Mouse (Mus musculus) heart, postnatal 14 days (tissue): ENCODE results near the gene Efcc1. TPM values are rescaled to one million over a fixed set of nuclear protein-coding genes. Genes with fewer than 3 reads are reported as not detected.

Experiments used
- DNase-seq, 2 experiments: peaks; one replicate each; pipeline ENCODE4 v3.0.0; 2021 to 2022
- intact Hi-C: fragments of 180-260 bp; cut with DNase I; formaldehyde crosslinking; loops from one replicate; pipeline ENCODE4 v1.15.1; 2025
- long read RNA-seq, 2 experiments: library from polyadenylated mRNA; stranded (forward); transcript quantifications; one replicate each; pipeline ENCODE4 v2.0.0; 2021
- total RNA-seq, 2 experiments: library from RNA; stranded (reverse); gene quantifications; 2 replicates each; pipeline ENCODE4 v1.2.3; 2021

Gene Efcc1
- total RNA-seq, result 1 to 10 TPM; 3.1 to 3.2 TPM
- long read RNA-seq, experiment 1, partial matches to known transcripts, result 0 of 3 reads
- long read RNA-seq, experiment 1, other reads (novel, unspliced or antisense), result 1 of 3 reads
- long read RNA-seq, experiment 2, partial matches to known transcripts, result 2 of 4 reads
- long read RNA-seq, experiment 2, other reads (novel, unspliced or antisense), result 0 of 4 reads

DNA sequence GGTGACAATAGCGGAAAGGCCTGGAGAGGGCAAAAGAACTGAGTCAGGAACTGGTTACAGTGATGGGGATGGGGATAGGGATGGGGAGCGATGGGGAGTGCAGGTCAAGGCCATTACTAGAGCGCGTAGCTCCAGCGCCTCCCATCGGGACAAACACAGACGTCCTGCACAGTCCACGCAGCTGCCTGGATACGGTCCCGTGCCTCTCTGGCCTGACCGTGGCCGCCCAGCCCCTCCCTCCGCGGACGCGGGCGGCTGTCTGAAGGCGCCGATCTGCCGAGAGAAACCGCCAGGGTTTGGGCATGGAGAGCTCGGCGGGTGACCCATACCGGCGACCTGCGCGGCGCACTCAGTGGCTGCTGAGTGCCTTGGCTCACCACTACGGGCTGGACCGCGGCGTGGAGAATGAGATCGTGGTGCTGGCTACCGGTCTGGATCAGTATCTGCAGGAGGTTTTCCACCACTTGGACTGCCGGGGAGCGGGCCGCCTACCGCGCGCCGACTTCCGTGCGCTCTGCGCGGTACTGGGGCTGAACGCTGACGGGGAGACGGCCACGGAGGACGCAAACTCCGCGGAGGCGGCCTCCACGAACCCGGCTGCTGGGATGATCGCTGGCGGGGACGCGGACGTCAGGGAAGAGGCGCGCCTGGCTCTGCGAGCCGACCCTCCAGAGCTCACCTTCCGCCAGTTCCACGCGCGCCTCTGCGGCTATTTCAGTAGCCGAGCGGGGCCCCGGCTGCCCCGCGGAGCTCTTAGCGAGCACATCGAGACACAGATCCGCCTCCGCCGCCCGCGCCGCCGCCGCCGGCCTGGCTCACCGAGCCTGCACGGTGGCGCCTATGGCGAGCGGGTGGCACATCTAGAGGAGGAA, at the start of gene Efcc1:
Gene Efcc1 (plus strand): TSS at position 279 of the 872 bp plus-strand sequence.
- intact Hi-C loops, result no loop called here
- peak; percentile 68 to 76 for DNase-seq

DNA sequence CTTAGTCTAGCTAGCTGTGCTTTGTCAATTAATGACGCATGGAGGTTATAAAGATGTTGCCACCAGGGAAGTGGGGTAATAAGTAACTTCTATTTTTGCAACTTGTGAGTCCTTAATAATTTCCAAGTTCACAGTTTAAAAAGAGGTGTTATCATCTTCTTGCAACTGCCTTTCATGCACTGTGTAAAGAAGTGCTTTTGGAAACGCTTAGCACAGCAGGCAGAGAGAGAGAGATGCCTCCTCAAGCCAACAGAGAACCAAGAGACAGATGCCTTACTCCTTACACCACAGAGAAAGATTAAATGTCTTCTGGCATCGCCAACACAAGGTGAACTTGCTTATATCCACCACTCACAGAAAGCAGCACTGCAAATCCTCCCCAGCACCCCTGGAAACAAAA, 34.7 kb upstream of the Efcc1 start:
- intact Hi-C loops, result no loop called here
- DNase-seq, result no peak

DNA sequence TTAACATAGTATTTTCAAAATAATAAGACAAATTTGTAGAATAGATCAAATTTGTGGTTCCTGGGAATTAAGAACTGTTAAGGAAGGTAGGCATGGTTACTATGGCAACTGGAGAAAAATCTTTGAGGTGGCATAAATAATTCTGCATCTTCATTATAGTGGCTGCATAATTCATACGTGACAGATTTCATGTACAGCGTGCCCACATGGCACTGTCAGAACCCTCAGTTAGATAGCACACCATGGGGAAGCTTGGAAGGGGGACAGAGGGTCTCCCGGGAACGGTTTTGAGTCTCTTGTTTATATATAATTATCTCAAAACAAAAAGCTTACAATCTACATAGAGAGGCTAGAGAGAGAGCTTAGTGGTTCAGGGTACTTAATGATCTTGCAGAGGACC, 34.1 kb upstream of the Efcc1 start:
- intact Hi-C loops, result no loop called here
- DNase-seq, result no peak

DNA sequence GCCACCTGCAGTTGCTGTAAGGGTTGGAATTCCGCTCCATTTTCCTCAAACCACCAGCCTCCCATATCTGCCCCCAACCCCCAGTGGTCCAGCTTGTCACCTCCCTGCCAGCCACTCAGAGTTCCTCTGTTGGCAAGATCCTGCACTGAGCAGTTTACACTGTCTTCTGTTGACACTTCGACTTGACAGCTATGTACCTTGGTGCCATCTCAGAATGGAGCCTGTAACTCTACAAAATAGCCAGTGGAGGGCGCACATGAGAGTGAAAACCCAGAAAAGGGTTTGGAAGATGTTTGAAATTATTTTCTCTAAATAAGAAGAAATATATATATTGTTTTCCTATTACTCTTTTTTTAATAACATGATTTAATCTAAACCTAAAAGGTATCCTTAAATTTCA, 24.4 kb upstream of the Efcc1 start:
- DNase-seq, result peak in 1 of 2 experiments; percentile 39
- intact Hi-C loops, result loop anchor here (5.0 kb wide), 1 partner anchor 66 kb away; no protein-coding TSS in a partner anchor

DNA sequence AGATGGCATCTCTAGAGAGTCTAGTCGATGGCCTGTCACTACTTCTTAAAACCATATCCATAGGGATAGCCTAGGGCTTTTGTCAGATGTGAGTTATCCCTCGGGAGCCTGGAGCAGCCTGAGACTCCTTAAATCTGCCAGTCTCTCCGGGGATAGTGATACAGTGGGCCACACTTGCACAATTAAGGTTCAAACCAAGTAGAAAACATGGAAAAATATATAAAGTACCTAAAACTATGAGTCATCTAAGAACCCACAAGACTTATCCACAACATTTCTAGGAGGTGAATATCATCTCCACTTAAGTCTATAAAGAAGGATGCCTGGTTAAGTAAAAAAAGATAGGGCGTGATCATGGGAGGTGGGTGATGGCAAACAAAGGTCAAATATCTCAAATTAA, 18.4 kb upstream of the Efcc1 start:
- intact Hi-C loops, result no loop called here

DNA sequence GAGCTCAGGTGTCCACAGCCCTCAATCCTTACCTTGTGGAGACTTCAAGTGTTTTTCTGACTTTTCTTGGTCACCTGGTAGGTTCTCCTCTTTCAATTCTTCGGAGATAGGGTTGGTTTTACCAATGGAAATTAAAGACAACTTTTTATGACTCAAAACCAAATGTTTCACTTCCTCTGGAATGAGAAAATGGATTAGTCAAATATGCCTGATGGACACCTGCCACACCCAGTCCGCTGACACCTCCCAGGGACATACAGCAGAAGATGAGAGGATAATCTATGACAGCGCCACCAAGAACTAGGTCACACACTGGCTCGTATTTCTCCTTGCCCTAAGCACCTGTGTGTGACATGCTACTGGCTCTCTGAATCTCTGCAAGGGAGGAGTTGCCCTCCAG, 16.6 kb upstream of the Efcc1 start:
- no peak for DNase-seq
- intact Hi-C loops, result no loop called here

More for the DNA sequence above, 18.4 kb upstream of the Efcc1 start:
- DNase-seq, result no peak

DNA sequence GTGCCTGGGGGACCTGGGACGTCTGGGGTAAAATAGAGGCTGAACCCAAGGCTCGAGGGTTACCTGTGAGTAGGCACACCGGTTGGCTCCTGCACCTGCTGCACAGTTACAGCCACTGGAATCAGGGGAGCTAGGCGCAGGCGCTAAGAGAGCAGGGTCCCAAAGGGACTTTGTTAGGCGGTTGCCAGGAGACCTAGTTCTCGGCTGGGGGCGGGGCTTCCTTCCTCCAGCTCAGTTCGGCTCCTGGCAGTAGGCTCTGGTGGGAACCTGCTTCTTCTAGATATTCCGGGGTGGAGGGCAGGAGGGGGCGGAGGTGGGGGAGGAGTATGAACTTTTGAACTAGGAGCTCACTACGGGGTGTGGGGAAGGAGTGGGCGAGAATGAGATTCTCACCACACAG, 8.0 kb upstream of the Efcc1 start:
- intact Hi-C loops, result no loop called here
- DNase-seq, result peak; percentile 50 to 60

DNA sequence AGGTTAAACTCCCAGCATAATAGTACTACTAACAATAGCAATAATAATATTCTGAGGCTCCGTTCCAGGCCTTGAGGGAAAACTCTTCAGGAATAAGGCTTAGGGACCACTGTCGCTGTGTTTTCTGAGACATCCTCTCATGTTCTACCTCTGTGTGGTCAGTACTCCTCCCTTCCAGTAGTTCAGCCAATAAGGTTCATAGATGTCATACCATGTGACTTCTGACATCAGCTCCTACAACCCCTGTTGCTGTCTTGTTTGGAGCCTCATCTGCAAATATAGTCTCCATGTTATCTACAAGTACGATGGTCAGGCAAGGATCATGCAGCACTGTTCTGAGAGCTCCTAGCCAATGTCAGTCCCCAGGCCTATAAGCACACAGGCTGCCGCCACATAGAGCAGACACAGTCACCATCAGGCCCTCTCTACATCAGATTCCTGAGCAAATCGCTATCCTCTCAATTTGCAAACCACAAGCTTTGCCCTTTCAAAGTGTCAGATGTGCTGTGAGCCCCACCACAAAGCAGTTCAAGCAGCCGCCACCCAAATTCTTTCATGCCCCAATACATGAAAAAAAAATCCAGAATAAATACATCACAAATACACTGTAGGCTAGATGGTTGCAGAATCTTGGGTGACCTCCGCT, 5.3 kb upstream of the Efcc1 start:
- DNase-seq, result no peak
- intact Hi-C loops, result no loop called here

DNA sequence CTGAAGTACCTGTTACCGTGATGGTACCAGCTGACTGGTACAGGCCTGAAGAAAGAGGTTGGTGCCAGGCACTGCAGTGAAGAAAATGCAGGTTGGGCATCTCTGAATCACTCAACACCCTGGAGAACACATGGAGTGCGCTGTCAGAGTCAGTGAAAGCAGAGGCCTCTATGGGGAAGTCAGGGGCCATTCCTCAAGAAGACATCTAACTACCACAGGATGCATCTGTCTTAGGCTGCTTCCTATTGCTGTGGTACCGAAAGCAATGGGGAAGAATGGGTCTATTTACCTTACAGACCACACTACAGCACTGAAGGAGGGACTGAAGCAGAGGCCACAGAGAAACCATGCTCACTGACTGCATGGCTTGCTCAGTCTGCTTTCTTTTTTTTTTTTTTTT, 2.6 kb upstream of the Efcc1 start:
- intact Hi-C loops, result no loop called here
- DNase-seq, result no peak

DNA sequence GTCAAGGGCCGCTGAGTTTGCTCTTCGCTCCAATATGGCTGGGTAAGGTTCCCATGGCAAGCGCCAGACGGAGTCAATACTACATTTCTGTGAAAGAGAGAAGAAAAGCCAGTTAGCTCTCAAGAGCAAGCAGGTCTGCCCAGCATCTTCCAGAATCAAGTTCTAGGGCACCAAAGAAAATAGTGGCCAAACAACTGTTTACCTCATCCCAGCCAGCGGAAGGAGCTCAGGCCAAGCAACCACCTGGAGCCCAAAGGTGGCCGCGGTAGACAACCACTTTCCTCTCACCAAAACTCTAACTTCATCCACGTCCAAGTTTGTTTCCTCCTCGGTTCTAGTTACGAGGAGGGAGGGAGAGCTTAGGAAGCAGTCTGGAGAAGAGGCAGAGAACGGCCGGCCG, 528 bp upstream of the Efcc1 start:
- no peak for DNase-seq
- intact Hi-C loops, result no loop called here

DNA sequence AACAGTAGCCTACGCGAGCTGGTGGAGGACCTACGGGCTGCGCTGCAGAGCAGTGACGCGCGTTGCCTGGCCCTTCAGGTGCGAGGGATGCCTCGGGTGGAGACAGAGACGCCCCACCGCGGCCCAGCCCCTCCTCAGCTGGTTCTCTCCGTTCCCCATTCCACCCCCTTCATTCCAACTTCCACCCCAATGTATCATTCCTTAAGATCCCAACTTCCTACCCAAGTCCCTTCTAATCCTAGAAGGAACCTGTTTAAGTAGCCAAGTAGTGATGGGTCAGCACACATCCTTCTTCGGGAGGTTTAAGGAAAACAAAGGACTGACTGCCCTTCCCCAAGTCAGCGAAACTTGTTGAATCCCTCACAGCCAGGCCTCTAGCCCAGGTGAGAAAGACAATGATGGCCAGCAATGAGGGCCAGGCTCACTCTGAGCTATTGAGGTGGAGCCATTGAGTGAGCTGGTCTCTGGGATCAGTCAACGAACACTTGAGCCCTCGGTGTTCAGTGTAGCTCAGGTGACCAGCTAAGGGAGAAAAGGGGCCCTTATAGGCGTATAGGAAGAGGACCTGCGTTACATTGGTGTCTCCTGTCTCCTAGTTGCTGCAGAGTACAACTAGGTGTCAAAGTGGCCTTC, 910 bp downstream of the Efcc1 start:
- intact Hi-C loops, result no loop called here
- no peak for DNase-seq

DNA sequence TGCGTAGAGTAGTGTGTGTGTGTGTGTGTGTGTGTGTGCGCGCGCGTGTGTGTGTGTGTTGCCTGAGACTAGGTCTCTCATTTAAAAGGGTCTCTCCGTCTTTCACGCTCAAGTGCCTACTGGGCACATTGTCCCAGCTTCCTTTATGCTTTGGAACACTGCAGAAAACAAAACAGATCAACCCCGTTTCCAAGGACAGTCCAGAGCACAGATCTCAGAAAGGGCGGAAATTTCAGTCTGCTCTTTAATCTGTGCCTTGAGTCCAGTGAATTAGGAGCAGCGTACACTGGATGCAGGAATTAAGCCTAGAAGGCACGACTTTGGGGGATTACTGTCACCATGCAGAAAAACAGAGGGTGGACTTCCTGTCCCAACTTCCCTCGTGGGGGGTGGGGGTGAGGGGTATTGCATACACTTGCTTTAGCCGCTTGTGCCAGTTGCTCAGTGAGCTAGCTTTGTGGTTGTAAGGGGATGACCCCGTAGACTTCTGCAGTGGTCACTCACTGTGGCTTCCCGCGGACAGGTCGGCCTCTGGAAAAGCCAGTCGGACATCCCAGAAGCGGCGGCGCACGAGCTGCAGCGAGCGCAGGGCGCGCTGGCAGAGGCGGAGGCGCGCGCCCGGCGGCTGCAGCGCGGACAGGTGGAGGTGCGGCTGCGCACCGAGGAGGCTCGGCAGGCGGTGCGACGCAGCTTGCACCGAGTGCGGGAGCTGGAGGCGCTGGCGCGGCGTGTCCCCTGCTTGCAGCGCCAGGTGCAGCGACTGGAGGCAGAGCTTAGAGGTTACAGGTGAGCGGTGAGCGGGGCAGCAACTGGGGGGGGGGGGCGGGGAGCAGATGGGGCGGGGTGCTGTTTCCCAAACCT, 1.7 kb downstream of the Efcc1 start:
- peak in 1 of 2 experiments; percentile 16 for DNase-seq
- intact Hi-C loops, result no loop called here

DNA sequence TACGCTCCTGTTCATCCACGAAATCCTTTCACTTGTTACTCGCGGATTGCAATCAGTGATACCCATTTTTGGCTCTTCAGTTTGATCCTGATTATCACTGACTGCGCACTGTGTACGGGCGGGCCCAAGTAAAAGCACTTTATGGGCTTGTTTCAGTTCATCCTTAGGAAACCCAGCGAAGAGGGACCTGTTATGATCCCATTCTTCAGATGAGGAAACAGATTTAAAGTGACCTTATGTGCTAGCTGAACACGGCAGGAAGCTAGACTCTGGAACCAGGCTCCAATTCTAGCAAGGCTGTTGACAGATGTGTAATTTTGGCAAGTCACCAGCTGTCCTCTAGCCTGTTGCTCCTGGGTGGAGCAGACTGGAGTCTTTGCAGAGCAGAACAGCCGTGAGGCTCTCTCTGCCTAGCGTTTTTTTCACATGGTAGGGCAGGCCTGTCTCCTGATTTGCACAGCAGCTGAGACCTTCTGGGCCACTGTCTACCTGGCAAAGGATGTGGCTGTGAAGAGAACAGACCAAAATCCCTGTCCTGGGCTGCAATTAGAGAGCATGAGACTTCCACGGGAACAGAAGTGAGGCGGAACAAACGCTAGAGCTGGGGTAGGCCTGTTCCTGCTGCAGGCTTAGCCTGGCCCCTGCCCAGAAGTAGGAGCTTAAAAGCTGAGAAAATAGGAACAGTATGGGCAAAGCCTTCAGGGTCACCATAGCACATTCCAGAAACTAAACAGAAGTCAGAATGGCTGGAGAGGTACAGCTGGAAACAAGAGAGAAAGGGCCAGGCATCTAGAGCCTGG, 2.7 kb downstream of the Efcc1 start:
- peak; percentile 63 to 73 for DNase-seq
- intact Hi-C loops, result no loop called here

DNA sequence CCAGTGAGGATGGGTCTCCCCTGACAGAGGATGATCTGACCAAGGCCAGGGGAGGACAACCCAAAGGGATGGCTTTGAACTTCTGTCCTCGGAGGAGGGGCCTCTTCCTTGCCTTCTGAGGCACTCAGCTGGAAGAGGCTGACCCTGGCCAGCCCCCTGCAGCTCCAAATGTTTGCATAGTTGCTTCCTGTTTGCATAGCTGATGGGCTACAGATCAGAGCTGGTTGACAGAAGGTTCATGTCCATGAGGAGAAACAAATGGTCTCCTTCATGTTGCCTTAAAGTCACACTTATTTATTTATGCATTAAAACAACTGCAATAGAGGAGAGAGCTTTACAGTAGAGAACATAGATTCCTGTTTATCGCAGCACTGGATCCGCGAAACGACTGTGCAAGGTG, 3.5 kb downstream of the Efcc1 start:
- no peak for DNase-seq
- intact Hi-C loops, result no loop called here

DNA sequence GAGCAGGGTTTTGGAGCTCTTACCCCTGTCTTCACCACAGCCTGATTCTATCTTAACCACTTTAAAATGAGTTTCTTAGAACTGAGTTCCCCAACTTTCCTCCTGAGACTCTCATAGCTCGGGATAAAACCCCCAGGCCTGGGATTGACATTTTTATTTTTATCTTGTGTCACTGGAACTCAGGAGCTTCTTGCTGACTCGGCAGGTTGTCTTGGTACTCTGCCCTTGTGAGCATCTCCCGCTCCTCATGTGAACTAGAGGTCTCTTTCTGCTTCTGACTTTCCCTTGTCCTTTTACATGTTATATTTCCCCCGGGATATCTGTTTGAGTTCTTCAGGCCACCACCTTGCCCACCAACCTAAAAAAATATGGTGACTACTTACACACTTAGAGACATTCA, 6.3 kb downstream of the Efcc1 start:
- DNase-seq, result no peak
- intact Hi-C loops, result no loop called here

DNA sequence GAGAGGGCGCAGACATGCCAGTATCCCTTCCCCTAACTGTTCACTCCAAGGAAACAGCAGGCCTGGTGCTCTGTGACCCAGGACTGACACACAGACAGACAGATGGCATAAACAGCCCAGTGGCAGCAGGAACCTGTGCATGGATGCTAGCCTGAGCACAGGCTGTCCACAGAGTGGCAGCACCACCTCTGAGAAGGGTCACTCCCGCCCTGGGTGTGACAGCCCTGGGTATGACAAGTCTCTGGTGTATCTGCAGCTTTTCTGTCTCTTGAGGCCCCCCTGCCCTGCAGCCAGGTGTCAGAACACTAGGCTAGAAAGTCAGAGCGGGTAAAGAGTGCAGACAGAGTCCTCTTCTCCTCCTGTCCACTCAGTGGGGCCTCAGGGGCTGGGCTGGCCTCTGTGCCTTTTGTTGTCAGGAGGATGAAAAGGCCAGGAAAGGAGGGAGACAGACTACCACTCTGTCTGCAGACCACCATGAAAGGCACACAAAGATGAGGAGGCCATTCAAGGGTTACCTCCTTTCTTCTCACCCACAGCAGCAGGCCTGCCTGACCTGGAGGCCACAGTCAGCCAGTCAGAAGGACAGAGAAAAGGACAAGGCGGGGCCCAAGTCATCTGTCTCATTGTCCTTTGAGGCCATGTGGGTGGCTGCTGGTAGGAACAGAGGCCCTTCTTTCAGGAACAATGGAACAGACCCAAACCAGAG, 7.4 kb downstream of the Efcc1 start:
- intact Hi-C loops, result no loop called here
- no peak for DNase-seq

DNA sequence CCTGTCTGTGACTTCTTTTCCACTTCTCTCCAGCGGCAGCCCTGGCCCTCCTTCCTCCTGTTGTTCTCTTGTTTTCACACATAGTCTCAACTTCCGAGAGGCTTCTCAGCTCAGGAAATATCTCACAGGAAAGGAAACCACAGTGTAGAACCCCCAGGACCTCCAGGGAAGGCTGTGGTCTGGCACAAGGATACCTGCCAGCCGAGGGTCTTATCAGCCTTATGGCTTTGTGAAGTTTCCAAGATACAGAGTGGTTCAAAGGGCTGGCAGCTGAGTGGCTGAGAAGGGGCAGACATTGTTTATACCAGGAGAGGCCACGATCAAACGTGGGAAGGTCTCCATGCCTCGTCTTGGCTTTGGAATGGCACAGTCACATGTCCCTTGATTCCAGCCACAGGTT, 9.2 kb downstream of the Efcc1 start:
- no peak for DNase-seq
- intact Hi-C loops, result no loop called here

DNA sequence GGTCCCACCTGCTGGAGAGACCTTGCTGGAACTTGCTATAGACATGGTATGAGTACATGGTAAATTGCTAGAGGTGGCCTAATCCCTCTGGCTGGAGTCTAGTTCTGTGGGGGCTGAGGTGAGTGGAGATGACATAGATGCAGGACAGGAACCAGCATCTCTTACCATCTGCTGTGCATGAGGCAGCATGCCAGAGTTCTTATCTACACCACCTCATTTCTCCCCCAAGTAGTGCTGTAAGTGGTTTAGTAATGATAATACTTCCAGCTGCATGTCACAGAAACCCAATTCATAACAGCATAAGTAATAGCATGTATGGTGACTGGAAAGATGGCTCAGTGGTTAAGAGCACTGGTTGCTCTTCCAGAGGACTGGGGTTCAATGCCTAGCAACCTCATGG, 9.8 kb downstream of the Efcc1 start:
- intact Hi-C loops, result no loop called here
- no peak for DNase-seq

DNA sequence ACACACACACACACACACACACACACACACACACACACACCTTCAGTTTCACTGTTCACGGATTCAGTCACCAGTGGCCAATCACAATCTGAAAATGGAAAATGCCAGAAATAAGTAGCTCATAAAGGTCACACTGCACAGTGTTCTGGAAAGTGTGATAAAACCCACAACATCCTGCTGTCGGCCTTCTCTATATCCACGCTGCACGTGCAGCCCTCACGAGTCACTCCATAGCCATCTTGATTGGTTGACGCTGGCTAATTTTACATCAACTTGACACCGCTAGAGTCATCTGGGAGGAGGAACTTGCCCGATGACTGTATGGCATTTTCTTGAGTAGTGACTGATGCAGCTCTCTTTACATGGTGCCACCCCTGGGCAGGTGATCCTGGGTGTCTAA, 11.3 kb downstream of the Efcc1 start:
- intact Hi-C loops, result no loop called here
- DNase-seq, result no peak
